Mouse (Mus musculus): ENCODE results near the gene Cblc. TPM values are rescaled to one million over a fixed set of nuclear protein-coding genes. Genes with fewer than 3 reads are reported as not detected.

The Cblc gene
- polyA plus RNA-seq, 1 experiment from 2014 or later = 0.36 TPM

GRCm38 (mm10) chr7:19747420-19748218 lies 49.0 kb downstream of the Cblc start:
- WGBS = 4% methylated on average over 25 of the region's 25 CpGs
- Histone ChIP-seq H3K4me3 (peak overlapping the region; percentile 70), H3K4me2 (replicated peaks) (peak overlapping the region; percentile 91), H3K9ac (replicated peaks) (peak overlapping the region; percentile 83), H3K4me1 (peaks cover 30% of the 10 kb centered on the region), H3K9me3 (no peaks in the 10 kb centered on the region), H3K27ac (replicated peaks) (peak overlapping the region; percentile 39; the same call in 1 of the 2 replicates), H3K36me3 (peaks cover 11% of the 10 kb centered on the region), H3K27me3 (no peaks in the 10 kb centered on the region; the same call in 1 of the 2 replicates)
- ATAC-seq (ENCODE audit: low FRiP score, low read depth) = no peak

- WGBS = 40% methylated on average over 5 of the region's 6 CpGs
- Histone ChIP-seq H3K4me3 (peak overlapping the region; percentile 70), H3K27me3 (no peaks in the 10 kb centered on the region; the same call in 1 of the 2 replicates), H3K27ac (replicated peaks) (peak overlapping the region; percentile 39; the same call in 1 of the 2 replicates), H3K36me3 (peaks cover 11% of the 10 kb centered on the region), H3K9me3 (no peaks in the 10 kb centered on the region), H3K9ac (replicated peaks) (peak overlapping the region; percentile 83; the same call in 1 of the 2 replicates), H3K4me2 (replicated peaks) (peak overlapping the region; percentile 91), H3K4me1 (peaks cover 33% of the 10 kb centered on the region)
- ATAC-seq (ENCODE audit: low FRiP score, low read depth) = no peak
These were observed 50.0 kb downstream of the Cblc start for GRCm38 (mm10) chr7:19746426-19747201.

- H3K4me1 ChIP-seq = peaks cover 36% of the 10 kb centered on the region
- 79% methylated on average over 9 of the region's 10 CpGs for WGBS
- no peak for ATAC-seq (ENCODE audit: low FRiP score, low read depth)
- H3K9ac ChIP-seq (replicated peaks) = no peak overlapping the region
- no peak overlapping the region for H3K4me2 ChIP-seq (replicated peaks)
- no peaks in the 10 kb centered on the region; the same call in 1 of the 2 replicates for H3K27me3 ChIP-seq
- H3K9me3 ChIP-seq = no peaks in the 10 kb centered on the region
- H3K4me3 ChIP-seq = no peak overlapping the region
- H3K27ac ChIP-seq (replicated peaks) = no peak overlapping the region
- peaks cover 11% of the 10 kb centered on the region for H3K36me3 ChIP-seq
These were observed 50.6 kb downstream of the Cblc start for GRCm38 (mm10) chr7:19745971-19746370.

GRCm38 (mm10) chr7:19744590-19745385 lies 51.8 kb downstream of the Cblc start:
- Histone ChIP-seq H3K4me3 (no peak overlapping the region), H3K9me3 (no peaks in the 10 kb centered on the region), H3K4me2 (replicated peaks) (no peak overlapping the region), H3K9ac (replicated peaks) (no peak overlapping the region), H3K4me1 (peaks cover 30% of the 10 kb centered on the region), H3K27me3 (no peaks in the 10 kb centered on the region; the same call in 1 of the 2 replicates), H3K36me3 (peaks cover 16% of the 10 kb centered on the region), H3K27ac (replicated peaks) (no peak overlapping the region)
- 76% methylated on average over 14 of the region's 14 CpGs for WGBS
- no peak for ATAC-seq (ENCODE audit: low FRiP score, low read depth)

- Histone ChIP-seq H3K27ac (replicated peaks) (no peak overlapping the region), H3K36me3 (peaks cover 16% of the 10 kb centered on the region), H3K9me3 (no peaks in the 10 kb centered on the region), H3K27me3 (no peaks in the 10 kb centered on the region; the same call in 1 of the 2 replicates), H3K9ac (replicated peaks) (no peak overlapping the region), H3K4me3 (no peak overlapping the region), H3K4me2 (replicated peaks) (no peak overlapping the region), H3K4me1 (peaks cover 30% of the 10 kb centered on the region)
- WGBS = 89% methylated on average over 6 of the region's 6 CpGs
- ATAC-seq (ENCODE audit: low FRiP score, low read depth) = no peak
These were observed 52.8 kb downstream of the Cblc start for GRCm38 (mm10) chr7:19743791-19744190.

GRCm38 (mm10) chr7:19742468-19742867 lies 54.1 kb downstream of the Cblc start:
- Histone ChIP-seq H3K9me3 (no peaks in the 10 kb centered on the region), H3K4me3 (no peak overlapping the region), H3K4me1 (peaks cover 17% of the 10 kb centered on the region), H3K27me3 (no peaks in the 10 kb centered on the region; the same call in 1 of the 2 replicates), H3K4me2 (replicated peaks) (no peak overlapping the region), H3K36me3 (peaks cover 25% of the 10 kb centered on the region), H3K27ac (replicated peaks) (no peak overlapping the region), H3K9ac (replicated peaks) (no peak overlapping the region)
- no peak for ATAC-seq (ENCODE audit: low FRiP score, low read depth)
- 54% methylated on average over 5 of the region's 5 CpGs for WGBS

GRCm38 (mm10) chr7:19741329-19742031 lies 55.1 kb downstream of the Cblc start:
- no peak overlapping the region for H3K4me3 ChIP-seq
- H3K4me1 ChIP-seq = peaks cover 7% of the 10 kb centered on the region
- no peak overlapping the region for H3K9ac ChIP-seq (replicated peaks)
- H3K9me3 ChIP-seq = no peaks in the 10 kb centered on the region
- H3K27ac ChIP-seq (replicated peaks) = peak overlapping the region; percentile 60; the same call in 1 of the 2 replicates
- ATAC-seq (ENCODE audit: low FRiP score, low read depth) = no peak
- WGBS = 8% methylated on average over 8 of the region's 8 CpGs
- no peaks in the 10 kb centered on the region for H3K27me3 ChIP-seq
- peaks cover 34% of the 10 kb centered on the region for H3K36me3 ChIP-seq
- no peak overlapping the region for H3K4me2 ChIP-seq (replicated peaks)

GRCm38 (mm10) chr7:19740269-19740668 lies 56.3 kb downstream of the Cblc start:
- Histone ChIP-seq H3K27ac (replicated peaks) (no peak overlapping the region), H3K4me3 (no peak overlapping the region), H3K9ac (replicated peaks) (no peak overlapping the region), H3K27me3 (no peaks in the 10 kb centered on the region), H3K36me3 (peaks cover 42% of the 10 kb centered on the region), H3K9me3 (no peaks in the 10 kb centered on the region), H3K4me2 (replicated peaks) (no peak overlapping the region), H3K4me1 (peaks cover 6% of the 10 kb centered on the region)
- 89% methylated on average over 11 of the region's 11 CpGs for whole genome bisulfite sequencing
- no peak for ATAC-seq (ENCODE audit: low FRiP score, low read depth)

- Histone ChIP-seq H3K27ac (replicated peaks) (no peak overlapping the region), H3K27me3 (no peaks in the 10 kb centered on the region), H3K9ac (replicated peaks) (no peak overlapping the region), H3K36me3 (peaks cover 50% of the 10 kb centered on the region), H3K4me2 (replicated peaks) (no peak overlapping the region), H3K4me3 (no peak overlapping the region), H3K4me1 (peaks cover 6% of the 10 kb centered on the region), H3K9me3 (no peaks in the 10 kb centered on the region)
- no peak for ATAC-seq (ENCODE audit: low FRiP score, low read depth)
- 83% methylated on average over 3 of the region's 3 CpGs for WGBS
These were observed 57.8 kb downstream of the Cblc start for GRCm38 (mm10) chr7:19738771-19739170.

GRCm38 (mm10) chr7:19736389-19737057 lies 60.1 kb downstream of the Cblc start:
- Histone ChIP-seq H3K4me2 (replicated peaks) (no peak overlapping the region), H3K4me1 (peaks cover 1% of the 10 kb centered on the region), H3K4me3 (no peak overlapping the region), H3K36me3 (peaks cover 61% of the 10 kb centered on the region), H3K9me3 (no peaks in the 10 kb centered on the region), H3K27ac (replicated peaks) (no peak overlapping the region), H3K9ac (replicated peaks) (no peak overlapping the region), H3K27me3 (no peaks in the 10 kb centered on the region)
- WGBS = 92% methylated on average over 15 of the region's 16 CpGs
- no peak for ATAC-seq (ENCODE audit: low FRiP score, low read depth)
